Mouse (Mus musculus): ENCODE data around the gene Ldb3. TPM values are rescaled to one million over a fixed set of nuclear protein-coding genes. Genes with fewer than 3 reads are reported as not detected.

Ldb3 gene
- total RNA-seq, 2 experiments from 2014 or later, result 2.8 to 3.3 TPM

- no peak for DNase-seq (ENCODE audit: low spot score in 2 of 2)
- intact Hi-C loops (cut with DNase I), result no loop called here
These were observed 55.9 kb downstream of the Ldb3 start for GRCm38 (mm10) chr14:34532536-34532935.

GRCm38 (mm10) chr14:34528804-34529203 is 59.7 kb downstream of the Ldb3 start:
- DNase-seq (ENCODE audit: low spot score in 2 of 2), result no peak
- intact Hi-C loops (cut with DNase I), result no loop called here

- intact Hi-C loops (cut with DNase I), result no loop called here
- no peak for DNase-seq (ENCODE audit: low spot score in 2 of 2)
These were observed 65.8 kb downstream of the Ldb3 start, which contains the start of gene 9230112D13Rik for GRCm38 (mm10) chr14:34522701-34523100. TSS of gene 9230112D13Rik (minus strand) at chr14:34522801.

- no peak for DNase-seq (ENCODE audit: low spot score in 2 of 2)
- intact Hi-C loops (cut with DNase I), result no loop called here
These were observed 70.4 kb downstream of the Ldb3 start for GRCm38 (mm10) chr14:34517959-34518544.

- intact Hi-C loops (cut with DNase I), result no loop called here
These were observed 71.4 kb downstream of the Ldb3 start for GRCm38 (mm10) chr14:34516960-34517577.

GRCm38 (mm10) chr14:34515860-34516259 is 72.6 kb downstream of the Ldb3 start:
- intact Hi-C loops (cut with DNase I), result no loop called here
- DNase-seq (ENCODE audit: low spot score in 2 of 2), result no peak

More at GRCm38 (mm10) chr14:34516960-34517577, 71.4 kb downstream of the Ldb3 start:
- no peak for DNase-seq (ENCODE audit: low spot score in 2 of 2)

GRCm38 (mm10) chr14:34514120-34514519 is 74.4 kb downstream of the Ldb3 start:
- intact Hi-C loops (cut with DNase I), result no loop called here
- DNase-seq (ENCODE audit: low spot score in 2 of 2), result no peak

- intact Hi-C loops (cut with DNase I), result no loop called here
- DNase-seq (ENCODE audit: low spot score in 2 of 2), result no peak
These were observed 75.9 kb downstream of the Ldb3 start for GRCm38 (mm10) chr14:34512602-34513001.

GRCm38 (mm10) chr14:34511901-34512300 is 76.6 kb downstream of the Ldb3 start:
- no peak for DNase-seq (ENCODE audit: low spot score in 2 of 2)
- intact Hi-C loops (cut with DNase I), result no loop called here

- intact Hi-C loops (cut with DNase I), result no loop called here
- DNase-seq (ENCODE audit: low spot score in 2 of 2), result no peak
These were observed 79.5 kb downstream of the Ldb3 start for GRCm38 (mm10) chr14:34508842-34509439.

GRCm38 (mm10) chr14:34508187-34508840 is 80.2 kb downstream of the Ldb3 start:
- intact Hi-C loops (cut with DNase I), result no loop called here
- no peak for DNase-seq (ENCODE audit: low spot score in 2 of 2)

GRCm38 (mm10) chr14:34505309-34505708 is 83.2 kb downstream of the Ldb3 start:
- no peak for DNase-seq (ENCODE audit: low spot score in 2 of 2)
- intact Hi-C loops (cut with DNase I), result no loop called here

- intact Hi-C loops (cut with DNase I), result loop anchor here (5.0 kb wide), 1 partner anchor 62 kb away; no protein-coding TSS in a partner anchor
- DNase-seq (ENCODE audit: low spot score in 2 of 2), result no peak
These were observed 84.1 kb downstream of the Ldb3 start for GRCm38 (mm10) chr14:34504377-34504776.

GRCm38 (mm10) chr14:34503759-34504158 is 84.7 kb downstream of the Ldb3 start:
- intact Hi-C loops (cut with DNase I), result loop anchor here (5.0 kb wide), 1 partner anchor 61 kb away; no protein-coding TSS in a partner anchor

GRCm38 (mm10) chr14:34503325-34503647 is 85.2 kb downstream of the Ldb3 start, which contains the start of gene Bmpr1a:
TSS of gene Bmpr1a (minus strand) at chr14:34503341.
- DNase-seq (ENCODE audit: low spot score in 2 of 2), result no peak
- intact Hi-C loops (cut with DNase I), result loop anchor here (5.0 kb wide), 1 partner anchor 61 kb away; no protein-coding TSS in a partner anchor

More at GRCm38 (mm10) chr14:34503759-34504158, 84.7 kb downstream of the Ldb3 start:
- DNase-seq (ENCODE audit: low spot score in 2 of 2), result no peak

- peak; percentile 89 to 92 for DNase-seq (ENCODE audit: low spot score in 2 of 2)
- intact Hi-C loops (cut with DNase I), result loop anchor here (1.0 to 5.0 kb wide), 2 partner anchors 47 to 60 kb away; no protein-coding TSS in a partner anchor
These were observed 85.8 kb downstream of the Ldb3 start for GRCm38 (mm10) chr14:34502475-34503324.

- intact Hi-C loops (cut with DNase I), result loop anchor here (1.0 to 5.0 kb wide), 2 partner anchors 47 to 60 kb away; no protein-coding TSS in a partner anchor
- peak; percentile 61 to 75 for DNase-seq (ENCODE audit: low spot score in 2 of 2)
These were observed 86.5 kb downstream of the Ldb3 start for GRCm38 (mm10) chr14:34501804-34502474.

GRCm38 (mm10) chr14:34501447-34501803 is 87.1 kb downstream of the Ldb3 start:
- intact Hi-C loops (cut with DNase I), result loop anchor here (5.0 kb wide), 1 partner anchor 59 kb away; no protein-coding TSS in a partner anchor
- DNase-seq (ENCODE audit: low spot score in 2 of 2), result no peak

GRCm38 (mm10) chr14:34500309-34500708 is 88.2 kb downstream of the Ldb3 start:
- intact Hi-C loops (cut with DNase I), result loop anchor here (5.0 kb wide), 1 partner anchor 58 kb away; no protein-coding TSS in a partner anchor
- no peak for DNase-seq (ENCODE audit: low spot score in 2 of 2)
